Mouse (Mus musculus) A20 (cell line): Measurements from ENCODE around the gene Fnip1.

Experiments used
- DNase-seq: peaks from one replicate; pipeline ENCODE4 v3.0.0-alpha.2; 2011; ENCODE audit warnings: low read depth, low spot score

Fnip1 gene

DNA sequence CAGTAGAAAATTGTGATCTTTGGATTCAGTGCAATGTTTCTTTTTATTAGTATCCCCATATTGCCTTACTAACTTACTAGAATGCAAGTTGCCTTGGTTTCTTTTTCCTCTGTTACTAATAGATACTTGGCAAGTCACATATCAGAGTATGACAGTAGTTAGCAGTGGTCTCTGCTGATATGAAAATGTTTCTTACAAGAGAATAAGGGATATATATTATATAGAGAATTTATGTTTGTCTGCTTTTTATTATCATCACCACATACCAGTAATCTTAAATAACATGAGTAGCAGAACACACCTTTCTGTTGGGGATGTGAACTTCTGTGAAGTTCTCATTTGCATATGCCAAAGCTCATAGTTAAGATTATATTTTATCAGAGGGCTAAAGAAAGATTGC is 104.4 kb downstream of the Fnip1 start:
- DNase-seq, result no peak

DNA sequence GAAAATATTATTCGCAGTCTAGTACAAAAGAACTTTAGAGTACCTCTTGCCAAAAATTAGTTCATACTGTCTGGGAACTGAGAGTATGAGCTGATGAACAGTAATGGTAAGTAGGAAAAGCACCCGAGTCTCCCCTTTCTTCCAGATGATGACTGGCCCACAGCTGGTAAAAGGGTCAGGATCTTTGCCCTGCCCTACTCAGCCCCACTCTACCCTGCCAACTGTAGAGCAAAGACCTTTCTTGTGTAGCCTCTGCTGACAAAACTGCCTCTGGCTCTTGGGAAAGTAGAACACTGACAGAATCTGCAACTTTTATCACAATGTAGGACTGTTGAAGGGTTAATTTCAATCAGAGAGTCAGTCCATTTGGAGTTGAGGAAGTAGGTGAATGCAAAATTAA is 117.0 kb downstream of the Fnip1 start:
- DNase-seq, result peak; percentile 48

DNA sequence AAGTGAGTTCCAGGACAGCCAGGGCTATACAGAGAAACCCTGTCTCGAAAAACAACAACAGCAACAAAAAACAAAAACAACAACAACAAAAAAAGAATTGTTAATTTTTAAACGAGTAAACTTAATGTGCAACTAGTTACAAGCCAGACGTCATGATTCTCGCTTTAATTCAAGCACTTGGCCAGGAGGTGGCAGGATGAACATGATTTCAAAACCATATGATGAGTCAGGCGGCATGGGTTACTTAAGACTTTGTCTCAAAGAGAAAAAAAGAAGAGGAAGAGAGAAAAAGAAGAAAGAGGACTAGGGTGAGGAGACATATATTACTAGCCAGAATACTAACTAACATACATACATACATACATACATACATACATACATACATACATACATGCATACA is 124.8 kb downstream of the Fnip1 start:
- peak; percentile 35 for DNase-seq
